Mouse (Mus musculus): ENCODE data around the gene Pabpc4. TPM values are rescaled to one million over a fixed set of nuclear protein-coding genes. Genes with fewer than 3 reads are reported as not detected.

Gene Pabpc4
- total RNA-seq (2021), result 100 to 1,000 TPM; 294 to 317 TPM
- long read RNA-seq, experiment 1, transcript Pabpc4-204 (14 exons, 3,111 nt), result major isoform, 14 of 194 reads
- long read RNA-seq, experiment 1, partial matches to known transcripts, result 43 of 194 reads
- long read RNA-seq, experiment 1, other reads (novel, unspliced or antisense), result 129 of 194 reads
- long read RNA-seq, experiment 2, transcript Pabpc4-204 (14 exons, 3,111 nt), result major isoform, 27 of 244 reads
- long read RNA-seq, experiment 2, transcript Pabpc4-202 (15 exons, 3,019 nt), result minor isoform, 8 of 244 reads
- long read RNA-seq, experiment 2, partial matches to known transcripts, result 32 of 244 reads
- long read RNA-seq, experiment 2, other reads (novel, unspliced or antisense), result 172 of 244 reads

- no peak for DNase-seq
- intact Hi-C loops (cut with DNase I), result no loop called here
Measured at GRCm38 (mm10) chr4:123261721-123262401, at the start of gene Pabpc4. Gene Pabpc4, plus strand, starts transcription at chr4:123262351.

DNA sequence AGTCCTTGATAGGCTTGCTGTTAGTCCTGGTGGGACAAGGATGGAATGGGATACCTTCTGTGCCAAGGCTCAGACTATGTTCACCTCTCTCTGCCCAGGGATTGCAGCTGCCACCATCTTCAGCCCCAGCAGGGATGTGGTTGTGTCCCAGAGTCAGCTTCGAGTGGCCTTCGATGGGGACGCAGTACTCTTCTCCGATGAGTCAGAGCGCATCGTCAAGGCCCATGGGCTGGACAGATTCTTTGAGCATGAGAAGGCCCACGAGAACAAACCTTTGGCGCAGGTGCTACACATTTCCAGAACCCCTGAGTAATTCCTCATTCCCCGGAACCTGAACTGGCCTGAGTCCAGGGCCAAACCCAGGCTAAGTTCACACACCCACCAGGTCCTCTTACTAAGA is 48.2 kb upstream of the Pabpc4 start:
- intact Hi-C loops (cut with DNase I), result loop anchor here (10.0 kb wide), 1 partner anchor 181 kb away; no protein-coding TSS in a partner anchor
- no peak for DNase-seq

DNA sequence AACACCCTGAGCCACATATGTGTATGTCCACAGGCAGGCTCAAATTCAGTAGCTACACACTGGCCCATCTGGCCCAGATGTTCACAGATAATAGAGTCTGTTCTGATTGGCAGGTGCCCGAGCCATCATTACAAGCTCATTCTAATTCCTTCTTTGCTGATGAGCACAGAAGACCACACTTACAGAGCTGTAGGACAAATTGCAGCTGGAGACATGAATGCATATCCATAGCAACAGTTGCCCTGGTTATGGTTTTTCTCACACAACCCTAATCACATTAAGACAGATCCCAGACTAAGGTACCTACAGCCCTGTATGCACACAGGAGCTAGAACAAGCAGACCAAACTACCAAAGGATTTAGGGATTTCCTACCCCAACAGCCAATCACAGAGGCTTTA is 46.8 kb upstream of the Pabpc4 start:
- intact Hi-C loops (cut with DNase I), result loop anchor here (5.0 to 10.0 kb wide), 2 partner anchors 58 to 179 kb away; no protein-coding TSS in a partner anchor
- no peak for DNase-seq

DNA sequence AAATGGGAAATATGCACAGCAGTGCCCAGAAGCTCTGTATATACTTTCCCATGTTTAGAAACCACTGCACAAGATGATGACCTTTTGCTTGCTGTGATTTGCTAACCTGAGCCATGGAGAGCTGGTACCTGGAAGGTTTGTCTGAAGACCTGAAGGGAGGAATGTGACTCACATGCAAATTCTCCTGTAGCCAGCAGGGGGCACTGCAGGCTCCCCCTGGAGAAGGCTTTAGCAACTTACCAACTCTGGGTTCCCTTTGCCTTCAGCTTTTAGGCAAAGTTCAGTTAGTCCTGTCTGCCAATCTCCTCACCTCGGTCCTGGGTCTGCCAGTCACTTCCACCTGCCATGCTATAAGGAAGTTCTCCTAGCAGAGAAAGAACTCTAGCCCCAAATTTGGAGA is 45.4 kb upstream of the Pabpc4 start:
- intact Hi-C loops (cut with DNase I), result loop anchor here (5.0 to 10.0 kb wide), 2 partner anchors 59 to 178 kb away; no protein-coding TSS in a partner anchor

DNA sequence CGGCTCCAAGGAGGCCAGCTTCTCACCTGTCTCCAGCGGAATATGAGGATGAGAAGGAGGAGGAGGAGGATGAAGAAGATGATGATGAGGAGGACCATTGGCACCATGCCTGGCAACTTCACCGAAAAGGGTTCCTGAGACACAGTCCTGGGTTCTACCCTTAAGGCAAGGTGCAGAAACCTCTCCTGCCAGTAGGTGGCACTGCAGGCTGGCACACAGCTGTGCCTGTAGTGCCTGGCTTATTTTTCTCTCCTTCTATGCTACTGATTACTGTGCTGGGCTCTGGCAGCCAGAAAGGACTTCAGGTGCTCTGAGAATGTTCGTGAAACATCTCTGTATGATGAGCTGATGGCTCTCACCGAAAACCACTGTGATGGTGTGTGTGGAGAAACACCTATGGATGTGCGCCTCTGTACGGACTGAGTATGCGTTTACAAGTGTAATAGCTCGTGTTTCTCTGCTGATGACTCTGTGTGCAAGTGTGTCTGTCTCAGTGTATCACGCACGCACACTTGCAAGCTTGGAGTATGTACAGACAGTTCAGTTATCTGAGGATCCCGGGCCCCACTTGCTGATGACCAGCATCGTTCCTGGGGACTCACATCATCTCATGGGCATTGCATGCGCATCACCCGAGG is 42.3 kb upstream of the Pabpc4 start:
- DNase-seq, result peak; percentile 60 to 64

More for the DNA sequence above, 45.4 kb upstream of the Pabpc4 start:
- peak in 1 of 2 experiments; percentile 43 for DNase-seq

DNA sequence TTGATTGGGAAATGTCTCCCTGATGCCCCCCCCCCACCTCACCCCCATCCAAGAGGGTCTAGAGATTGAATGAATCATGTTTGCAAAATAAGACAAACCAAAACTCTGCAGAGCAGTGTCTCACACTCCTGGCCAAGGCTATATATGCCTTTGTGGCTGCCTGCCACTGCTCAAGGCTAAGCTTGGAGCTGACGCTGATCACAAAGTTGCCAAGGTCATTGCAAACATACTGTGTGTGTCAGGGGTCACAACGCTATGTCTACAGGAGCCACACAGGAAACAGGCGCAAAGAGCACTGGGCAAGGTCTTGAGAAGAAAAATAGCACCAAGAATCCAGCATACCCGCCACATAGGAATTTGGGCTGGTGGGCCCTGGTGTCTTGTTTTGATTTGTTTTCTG is 41.5 kb upstream of the Pabpc4 start:
- intact Hi-C loops (cut with DNase I), result no loop called here
- no peak for DNase-seq

More for the DNA sequence above, 42.3 kb upstream of the Pabpc4 start:
- intact Hi-C loops (cut with DNase I), result loop anchor here (1.0 to 10.0 kb wide), 3 partner anchors 33 to 175 kb away; no protein-coding TSS in a partner anchor

DNA sequence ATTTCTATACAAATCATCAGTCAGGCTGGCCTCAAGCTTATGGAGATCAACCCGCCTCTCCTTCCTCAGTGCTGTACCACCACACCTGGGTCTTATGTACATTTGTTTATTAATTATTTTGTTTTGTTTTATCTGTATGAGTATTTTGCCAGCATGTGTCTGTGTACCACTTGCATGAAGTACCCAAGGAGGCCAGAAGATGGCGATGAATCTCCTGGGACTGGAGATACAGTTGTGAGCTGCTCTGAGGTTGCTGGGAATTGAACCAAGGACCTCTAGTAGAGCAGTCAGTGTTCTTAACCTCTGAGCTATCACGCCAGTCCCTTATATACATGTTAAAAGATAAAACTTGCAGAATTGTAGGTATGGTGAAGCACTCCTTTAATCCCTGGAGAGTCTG is 38.8 kb upstream of the Pabpc4 start:
- intact Hi-C loops (cut with DNase I), result no loop called here
- no peak for DNase-seq

DNA sequence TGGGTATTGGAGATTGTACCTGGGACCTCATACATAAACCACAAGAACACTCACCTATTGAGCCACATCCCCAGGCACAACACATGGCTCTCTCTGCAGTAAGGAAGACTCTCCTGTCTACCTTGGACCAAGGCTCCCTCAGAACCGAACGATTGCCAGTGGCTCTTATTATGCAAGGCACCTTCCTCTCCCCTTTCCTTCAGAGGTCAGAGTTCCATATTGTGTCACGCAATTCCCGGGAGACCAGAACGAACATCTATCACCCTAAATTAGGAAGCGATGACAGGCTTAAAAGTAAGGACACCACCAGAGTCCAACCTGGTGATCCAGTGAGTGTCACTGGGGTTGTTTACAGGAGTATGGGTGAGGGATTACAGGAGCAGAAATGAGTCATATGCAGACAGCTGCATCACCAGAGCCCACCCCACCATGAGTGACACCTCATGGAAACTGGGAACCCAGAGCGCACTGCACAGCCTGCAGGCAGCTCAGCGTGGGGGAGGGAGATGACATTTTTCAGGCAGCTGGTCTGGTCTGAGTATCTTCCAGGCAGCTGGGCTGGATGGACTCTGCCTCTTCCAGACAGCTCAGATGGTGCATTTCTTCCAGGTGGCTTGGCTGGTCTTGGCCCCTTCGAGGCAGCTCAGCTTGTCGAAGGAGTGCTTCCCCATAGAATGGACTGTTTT is 36.3 kb upstream of the Pabpc4 start:
- DNase-seq, result peak in 1 of 2 experiments; percentile 62
- intact Hi-C loops (cut with DNase I), result no loop called here

- intact Hi-C loops (cut with DNase I), result no loop called here
- peak; percentile 56 to 63 for DNase-seq
Measured at GRCm38 (mm10) chr4:123227707-123228106, 34.4 kb upstream of the Pabpc4 start.

- peak; percentile 54 to 63 for DNase-seq
- intact Hi-C loops (cut with DNase I), result no loop called here
Measured at GRCm38 (mm10) chr4:123228270-123228669, 33.9 kb upstream of the Pabpc4 start.

DNA sequence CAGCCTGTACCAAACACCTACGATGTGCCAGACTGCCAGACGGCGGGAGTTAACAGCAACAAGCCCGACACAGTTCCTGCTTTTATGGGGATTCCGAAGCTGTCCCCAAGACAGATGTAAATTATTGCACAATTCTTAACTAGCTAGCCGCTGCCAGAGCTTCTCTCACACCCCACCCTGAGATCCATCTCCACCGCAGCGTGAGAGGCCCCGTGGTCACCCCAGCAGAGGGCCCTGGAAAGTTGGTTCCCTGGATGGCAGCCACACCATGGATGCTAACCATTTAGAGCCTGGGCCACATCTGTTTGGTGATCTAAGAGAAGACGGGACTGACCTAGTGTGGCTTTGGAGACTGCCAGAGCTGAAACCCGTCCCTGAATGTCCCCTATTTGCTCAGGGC is 33.0 kb upstream of the Pabpc4 start:
- intact Hi-C loops (cut with DNase I), result no loop called here

GRCm38 (mm10) chr4:123232841-123233240 is 29.3 kb upstream of the Pabpc4 start:
- DNase-seq, result no peak
- intact Hi-C loops (cut with DNase I), result no loop called here

More for the DNA sequence above, 33.0 kb upstream of the Pabpc4 start:
- DNase-seq, result peak in 1 of 2 experiments; percentile 33

DNA sequence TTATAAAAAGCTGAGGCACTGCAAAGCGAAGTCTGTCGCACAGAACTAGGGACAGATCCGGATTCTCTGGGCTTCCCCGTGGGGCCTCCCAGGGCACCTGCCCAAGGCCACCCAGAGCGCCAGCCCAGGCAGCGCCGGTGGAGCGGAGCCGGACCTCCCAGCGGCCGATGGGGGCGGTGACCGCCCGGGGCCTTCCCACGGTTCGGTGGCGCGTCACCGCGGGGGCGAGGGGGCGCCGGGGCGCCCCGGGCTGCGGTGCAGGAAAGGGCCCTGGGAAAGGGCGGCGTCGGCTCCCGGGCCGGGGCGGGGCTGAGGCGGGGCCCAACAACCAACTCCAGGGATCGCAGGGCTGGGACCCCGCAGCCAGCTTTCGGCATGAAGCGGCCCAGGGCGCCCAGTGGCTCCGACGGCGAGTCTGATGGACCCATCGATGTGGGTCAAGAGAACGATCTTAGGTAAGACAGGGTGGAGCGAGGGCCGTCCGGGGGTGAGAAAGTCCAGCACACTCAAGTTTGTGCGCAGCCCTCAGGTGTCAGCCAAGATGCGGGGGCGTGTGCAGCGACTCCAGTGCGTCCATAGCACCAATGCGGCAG is 28.6 kb upstream of the Pabpc4 start, which contains the start of gene Heyl:
Heyl (plus strand) TSS at position 65 of the 593 bp plus-strand sequence.
- intact Hi-C loops (cut with DNase I), result no loop called here
- DNase-seq, result peak; percentile 47 to 52

GRCm38 (mm10) chr4:123235835-123236430 is 26.2 kb upstream of the Pabpc4 start:
- intact Hi-C loops (cut with DNase I), result no loop called here

DNA sequence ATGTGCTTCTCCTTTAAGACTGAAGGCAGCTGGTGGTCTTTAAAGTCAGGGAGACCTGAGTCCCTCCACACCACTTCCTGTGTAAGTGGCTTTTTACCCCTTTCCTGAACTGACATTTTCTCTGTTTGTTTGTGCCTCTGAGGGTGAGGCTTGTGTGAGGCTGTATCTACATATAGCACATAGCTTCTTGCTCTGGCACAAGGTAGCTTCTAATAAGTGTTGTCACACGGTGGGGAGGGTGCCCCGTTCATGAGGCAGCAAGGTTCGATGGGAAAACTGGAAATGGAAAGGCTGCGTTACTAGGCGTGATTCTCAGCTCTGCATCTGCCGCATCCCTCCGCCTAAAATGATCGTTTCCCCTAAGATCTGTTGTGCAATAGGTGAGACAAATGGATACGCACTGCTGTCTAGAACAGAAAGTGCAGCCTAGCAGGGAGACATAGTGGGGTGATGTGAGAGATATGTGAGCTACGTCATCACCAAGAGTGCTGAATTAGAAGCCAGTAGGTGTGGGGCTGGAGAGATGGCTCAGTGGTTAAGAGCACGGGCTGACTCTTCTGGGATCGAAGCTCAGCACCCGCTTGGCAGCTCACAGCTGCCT is 25.6 kb upstream of the Pabpc4 start:
- DNase-seq, result no peak
- intact Hi-C loops (cut with DNase I), result no loop called here

More at GRCm38 (mm10) chr4:123235835-123236430, 26.2 kb upstream of the Pabpc4 start:
- no peak for DNase-seq

- DNase-seq, result peak in 1 of 2 experiments; percentile 21
- intact Hi-C loops (cut with DNase I), result no loop called here
Measured at GRCm38 (mm10) chr4:123237386-123238266, 24.5 kb upstream of the Pabpc4 start.

DNA sequence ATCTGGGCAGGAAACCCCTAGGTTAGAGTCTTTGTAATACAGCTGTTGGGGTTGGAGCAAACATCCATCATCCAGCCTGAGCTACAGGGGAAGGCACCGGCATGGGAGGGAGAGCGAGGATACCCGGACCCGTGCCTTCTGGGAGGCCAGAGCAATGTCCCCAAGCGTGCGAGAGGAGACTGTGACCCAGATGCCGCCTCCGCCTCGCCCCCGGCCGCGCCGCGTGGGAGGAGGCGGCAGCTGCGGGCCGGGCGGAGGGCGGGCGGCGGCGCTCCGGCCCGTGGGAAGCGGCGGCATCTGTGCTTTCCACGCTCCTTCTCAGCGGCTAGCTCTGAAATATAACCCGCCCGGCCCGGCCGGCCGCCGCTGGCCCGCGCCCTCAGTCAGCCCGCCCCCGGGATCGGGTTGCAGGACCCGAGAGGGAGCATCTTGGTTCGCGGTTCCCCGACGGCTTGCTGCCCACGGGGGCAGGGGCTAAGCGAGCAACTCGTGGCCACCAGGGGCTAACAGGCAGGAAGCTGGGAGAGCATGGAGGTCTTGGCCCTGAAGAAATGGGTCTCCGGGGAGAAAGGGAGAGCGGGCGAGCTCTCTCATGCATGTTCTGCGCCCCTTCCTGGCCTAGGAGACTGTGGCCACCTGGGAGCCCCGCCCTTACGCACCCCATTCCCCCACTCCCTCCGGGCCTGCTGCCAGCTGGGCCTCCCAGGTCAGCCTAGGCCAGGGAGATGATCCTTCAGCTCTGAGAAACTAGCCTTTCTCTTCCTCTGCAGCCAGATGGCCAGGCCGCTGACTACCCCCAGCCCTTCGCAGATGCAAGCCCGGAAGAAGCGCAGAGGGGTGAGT is 22.6 kb upstream of the Pabpc4 start:
- intact Hi-C loops (cut with DNase I), result no loop called here

More for the DNA sequence above, 22.6 kb upstream of the Pabpc4 start:
- DNase-seq, result peak; percentile 70 to 76
